ENCODE assay signal across 20 mouse cellular contexts in genomic region chr12:55885449-55885848, GRCm38 (mm10). TPM values are rescaled to one million over a fixed set of nuclear protein-coding genes. Genes with fewer than 3 reads are reported as not detected.
A peak's percentile ranks its signal among the peaks of the same experiment; 100 is the strongest.
DNase-seq lines count a peak whose midpoint lies in the region; ATAC-seq and TF ChIP-seq lines count a peak whose summit lies in the region.
"Had no signal": no experiment of that assay in that cellular context is flagged by ENCODE, and none has a peak within 500 bp of the region (broad histone marks: within the 10 kb centered on the region; RNA-seq: fewer than 3 reads in every experiment).

No protein-coding gene starts in this region.

- no peaks in the 10 kb centered on the region for H3K79me2 ChIP-seq in CH12.LX (replicated peaks; ENCODE audit: control insufficient read depth, extremely low read depth, insufficient read depth, poor library complexity, severe bottlenecking)

- no peaks in the 10 kb centered on the region for H3K27me3 ChIP-seq in embryonic facial prominence, embryonic 11.5 days (ENCODE audit: control insufficient read depth, insufficient read depth, low read length)
- H3K27me3 ChIP-seq in embryonic facial prominence, embryonic 10.5 days (replicated peaks; ENCODE audit: low read depth, poor library complexity, severe bottlenecking): no peaks in the 10 kb centered on the region
- H3K27me3 ChIP-seq in CH12.LX (replicated peaks): no peaks in the 10 kb centered on the region
- H3K27me3 ChIP-seq: limb, embryonic 12.5 days; liver, embryonic 12.5 days had no signal

- H3K9ac ChIP-seq in embryonic facial prominence, embryonic 11.5 days (replicated peaks; ENCODE audit: low read length): no peak overlapping the region
- H3K9ac ChIP-seq in CH12.LX (ENCODE audit: insufficient read depth, low read depth): no peak overlapping the region
- H3K9ac ChIP-seq: forebrain, embryonic 12.5 days; limb, embryonic 12.5 days; liver, embryonic 12.5 days had no signal

- no peaks in the 10 kb centered on the region for H3K4me1 ChIP-seq in embryonic facial prominence, embryonic 11.5 days (ENCODE audit: control insufficient read depth, insufficient read depth, low read length)
- no peaks in the 10 kb centered on the region for H3K4me1 ChIP-seq in embryonic facial prominence, embryonic 10.5 days
- no peaks in the 10 kb centered on the region for H3K4me1 ChIP-seq in CH12.LX (ENCODE audit: control insufficient read depth in 1 of 2, insufficient read depth in 2 of 2)
- H3K4me1 ChIP-seq: limb, embryonic 12.5 days; liver, embryonic 12.5 days had no signal

- peak; percentile 9 for DNase-seq in embryonic facial prominence, embryonic 11.5 days (ENCODE audit: low spot score)
- DNase-seq in embryonic facial prominence, embryonic 10.5 days (ENCODE audit: low spot score): no peak
- DNase-seq in layer of hippocampus, adult 2 months (ENCODE audit: low spot score in 2 of 2): no peak
- DNase-seq in layer of hippocampus, adult 11-12 months (ENCODE audit: low spot score): no peak
- no peak for DNase-seq in CH12.LX (ENCODE audit: extremely low read depth)
- peak; percentile 56 for DNase-seq in brain, embryonic 14.5 days (ENCODE audit: low read depth)
- DNase-seq in adrenal gland, adult (ENCODE audit: inconsistent age in 2 of 2, low spot score in 1 of 2): no peak
- DNase-seq: adrenal gland, adult 8-10 months; cerebellum, adult 8-10 months; cerebellum, postnatal 36 days; gastrocnemius, postnatal 10 days; kidney, adult 18-20 months; lung, adult 18-20 months; lung, postnatal 36 days; right cerebral cortex, postnatal 14 days had no signal

- peak; percentile 41 for TF ChIP-seq RAD21 in CH12.LX (IDR thresholded peaks at IDR 0.05; ENCODE audit: low read depth, low read length)

- TF ChIP-seq POLR2A in CH12.LX (IDR thresholded peaks at IDR 0.05; ENCODE audit: low read depth, low read length): no peak
- TF ChIP-seq POLR2A in brain, embryonic 14.5 days (IDR thresholded peaks at IDR 0.05; ENCODE audit: borderline replicate concordance, extremely low read depth, insufficient read depth, insufficient read length, poor library complexity, severe bottlenecking): no peak

- no peaks in the 10 kb centered on the region for H3K9me3 ChIP-seq in embryonic facial prominence, embryonic 11.5 days (replicated peaks; ENCODE audit: control insufficient read depth, low read length)
- no peaks in the 10 kb centered on the region for H3K9me3 ChIP-seq in embryonic facial prominence, embryonic 10.5 days
- H3K9me3 ChIP-seq in CH12.LX (replicated peaks; ENCODE audit: low read length): no peaks in the 10 kb centered on the region
- H3K9me3 ChIP-seq: forebrain, embryonic 12.5 days; limb, embryonic 12.5 days; liver, embryonic 12.5 days had no signal

- dilution Hi-C loops in CH12.LX (cut with MboI; ENCODE audit: extremely low pct_ligation_motif_present, extremely low pct_unique_long_range_greater_than_20kb, low sequenced_read_pairs): no loop called here

- peak; percentile 66 for TF ChIP-seq CTCF in layer of hippocampus, adult 2 months (conservative IDR thresholded peaks at IDR 0.05)
- peak in 1 of 2 experiments; percentile 41; a peak in 2 of 4 replicates for TF ChIP-seq CTCF in CH12.LX (conservative IDR thresholded peaks at IDR 0.05 in 1 of 2, IDR thresholded peaks at IDR 0.05 in 1 of 2; ENCODE audit: low read depth in 2 of 2, low read length in 2 of 2)
- TF ChIP-seq CTCF in brain, embryonic 14.5 days (IDR thresholded peaks at IDR 0.05; ENCODE audit: borderline replicate concordance, extremely low read depth, insufficient read depth, insufficient read length): peak; percentile 16; the same call in 1 of the 2 replicates

- no peak for ATAC-seq in embryonic facial prominence, embryonic 11.5 days (replicated peaks; ENCODE audit: insufficient number of reproducible peaks, low FRiP score, low TSS enrichment, low read depth)
- no peak for ATAC-seq in erythroid progenitor cell, adult 5-6 weeks (replicated peaks; ENCODE audit: low FRiP score, poor library complexity, severe bottlenecking)
- ATAC-seq: liver, embryonic 12.5 days had no signal

- H3K4me3 ChIP-seq in embryonic facial prominence, embryonic 11.5 days (ENCODE audit: low read depth, low read length): no peak overlapping the region
- no peak overlapping the region for H3K4me3 ChIP-seq in embryonic facial prominence, embryonic 10.5 days
- H3K4me3 ChIP-seq in layer of hippocampus, adult 2 months: no peak overlapping the region
- no peak overlapping the region for H3K4me3 ChIP-seq in CH12.LX (replicated peaks in 1 of 3; ENCODE audit: low read depth in 2 of 3, low read length in 2 of 3, poor library complexity in 1 of 3)
- H3K4me3 ChIP-seq: forebrain, embryonic 12.5 days; limb, embryonic 12.5 days; liver, embryonic 12.5 days had no signal

- in situ Hi-C loops in CH12.LX (cut with MboI; ENCODE audit: low pct_ligation_motif_present, low pct_unique_long_range_greater_than_20kb, low sequenced_read_pairs): loop anchor here (25.0 kb wide), 1 partner anchor 652 kb away; the partner anchor contains the start of gene Nkx2-1

- TF ChIP-seq EP300 in CH12.LX (IDR thresholded peaks at IDR 0.05; ENCODE audit: low read length): no peak

- WGBS in embryonic facial prominence, embryonic 11.5 days: 68% methylated on average over 4 of the region's 4 CpGs
- 74% methylated on average over 4 of the region's 4 CpGs for WGBS in embryonic facial prominence, embryonic 10.5 days

- no peak overlapping the region for H3K4me2 ChIP-seq in embryonic facial prominence, embryonic 11.5 days (ENCODE audit: low read depth, low read length)
- H3K4me2 ChIP-seq in CH12.LX (ENCODE audit: insufficient read depth, low read depth, poor library complexity, severe bottlenecking): no peak overlapping the region
- H3K4me2 ChIP-seq: forebrain, embryonic 12.5 days; heart, embryonic 11.5 days; limb, embryonic 12.5 days; liver, embryonic 12.5 days had no signal

- H3K36me3 ChIP-seq in embryonic facial prominence, embryonic 11.5 days (replicated peaks; ENCODE audit: control insufficient read depth, insufficient read depth, low read depth, low read length): no peaks in the 10 kb centered on the region
- no peaks in the 10 kb centered on the region for H3K36me3 ChIP-seq in embryonic facial prominence, embryonic 10.5 days (replicated peaks)
- no peaks in the 10 kb centered on the region for H3K36me3 ChIP-seq in CH12.LX (replicated peaks in 1 of 2; ENCODE audit: control insufficient read depth in 1 of 2, insufficient read depth in 1 of 2, low read length in 1 of 2)
- H3K36me3 ChIP-seq: forebrain, embryonic 12.5 days; limb, embryonic 12.5 days; liver, embryonic 12.5 days had no signal

- H3K27ac ChIP-seq in embryonic facial prominence, embryonic 11.5 days (replicated peaks; ENCODE audit: low read depth, low read length): no peak overlapping the region
- H3K27ac ChIP-seq in embryonic facial prominence, embryonic 10.5 days (replicated peaks): no peak overlapping the region
- H3K27ac ChIP-seq in layer of hippocampus, adult 2 months: no peak overlapping the region
- no peak overlapping the region for H3K27ac ChIP-seq in CH12.LX (ENCODE audit: insufficient read depth, low read depth)
- H3K27ac ChIP-seq: forebrain, embryonic 12.5 days; limb, embryonic 12.5 days; liver, embryonic 12.5 days had no signal

TF ChIP-seq in CH12.LX, 34 proteins besides CTCF, POLR2A, EP300 and RAD21:
- TF ChIP-seq ZNF384 (IDR thresholded peaks at IDR 0.05; ENCODE audit: low read depth, low read length) (no peak), ZKSCAN1 (IDR thresholded peaks at IDR 0.05; ENCODE audit: borderline replicate concordance, low read depth, low read length) (no peak), E2F4 (IDR thresholded peaks at IDR 0.05; ENCODE audit: insufficient replicate concordance, low read depth, low read length) (no peak), ZMIZ1 (IDR thresholded peaks at IDR 0.05; ENCODE audit: low read depth, low read length) (no peak), USF1 (IDR thresholded peaks at IDR 0.05; ENCODE audit: low read depth, low read length) (no peak), SMC3 (IDR thresholded peaks at IDR 0.05; ENCODE audit: low read depth, low read length) (no peak), NELFE (IDR thresholded peaks at IDR 0.05; ENCODE audit: low read depth, low read length) (no peak), TCF12 (IDR thresholded peaks at IDR 0.05; ENCODE audit: low read depth, low read length) (no peak), MYC (IDR thresholded peaks at IDR 0.05; ENCODE audit: low read depth, low read length) (no peak), GABPA (IDR thresholded peaks at IDR 0.05; ENCODE audit: insufficient replicate concordance, low read depth, low read length) (no peak)

RNA-seq across cellular contexts. Expression of gene Brms1l, which starts 49.3 kb away (rescaled TPM):
- 41.1 and 42.9 TPM in 2 replicates for polyA plus RNA-seq in embryonic facial prominence, embryonic 11.5 days (2014; fragmentation: Nextera tagmentation; extraction: Ambion mirVana)
- polyA plus RNA-seq in embryonic facial prominence, embryonic 10.5 days (2016; fragmentation: Nextera tagmentation; extraction: Ambion mirVana): 42.4 and 45.3 TPM in 2 replicates
- 10 to 100 TPM; 65.2 to 72.3 TPM for total RNA-seq in layer of hippocampus, adult 2 months (2021)
- 16.3 and 17.8 TPM in 2 replicates for total RNA-seq in CH12.LX (2012; rRNA removed)
- total RNA-seq in CH12.LX (2014; rRNA removed): 18.9 and 19.7 TPM in 2 replicates
- 32.6 and 48.0 TPM in 2 replicates for polyA plus RNA-seq in CH12.LX (2012; ENCODE audit: insufficient read length, low read depth)
- 69.8 and 88.5 TPM in 2 replicates for polyA plus RNA-seq in brain, embryonic 14.5 days (2012; rRNA removed)
- 21.8 and 32.1 TPM in 2 replicates for total RNA-seq in erythroid progenitor cell, adult 5-6 weeks (2015; ENCODE audit: low replicate concordance)
- 22.3 and 30.2 TPM in 2 replicates for total RNA-seq in erythroid progenitor cell, adult 5-6 weeks (2017; ENCODE audit: low replicate concordance)

Comparison
In these comparisons a context has a peak if more than half of its experiments do, and no peak if none do; other contexts are left out.
1. DNase-seq: peak in embryonic facial prominence, embryonic 11.5 days (single experiment) and brain, embryonic 14.5 days (single experiment); none in embryonic facial prominence, embryonic 10.5 days (single experiment), layer of hippocampus, adult 2 months (0 of 2), layer of hippocampus, adult 11-12 months (single experiment), CH12.LX (single experiment) and adrenal gland, adult (0 of 2).